Mouse (Mus musculus): ENCODE results near the gene Tnfrsf1a. TPM values are rescaled to one million over a fixed set of nuclear protein-coding genes. Genes with fewer than 3 reads are reported as not detected.

Gene Tnfrsf1a
- polyA plus RNA-seq, 1 experiment, result 149 TPM

DNA sequence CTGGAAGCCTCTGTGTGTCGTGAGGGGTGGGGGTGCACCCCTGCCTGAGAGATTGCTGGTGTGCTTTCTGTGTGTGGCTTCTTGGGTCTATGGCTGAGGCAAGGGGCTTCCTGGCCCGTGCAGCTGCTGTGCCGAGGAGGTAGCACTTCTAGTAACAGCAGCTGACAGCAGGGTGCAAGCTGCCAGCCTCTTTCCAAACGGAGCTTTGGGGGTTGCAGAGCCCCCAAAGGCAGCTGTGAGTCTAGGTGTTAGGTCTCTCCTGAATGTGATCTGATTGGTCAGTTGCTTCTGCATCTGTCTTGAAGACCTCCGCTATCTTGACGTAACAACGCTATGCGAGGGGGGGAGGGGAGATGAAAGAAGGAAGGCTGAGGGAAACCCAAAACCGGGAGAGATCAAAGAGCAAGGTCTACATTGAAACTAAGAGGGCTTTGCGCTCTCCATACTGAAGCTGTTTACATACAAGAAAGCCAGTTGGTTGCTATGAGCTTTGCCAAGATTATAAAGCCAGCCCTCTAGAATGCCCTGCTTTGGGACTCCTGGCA, 6.1 kb downstream of the Tnfrsf1a start:
- H3K4me3 ChIP-seq (ENCODE audit: control insufficient read depth, insufficient read depth, low read length), result peak overlapping the region; percentile 6; the same call in 1 of the 2 replicates

DNA sequence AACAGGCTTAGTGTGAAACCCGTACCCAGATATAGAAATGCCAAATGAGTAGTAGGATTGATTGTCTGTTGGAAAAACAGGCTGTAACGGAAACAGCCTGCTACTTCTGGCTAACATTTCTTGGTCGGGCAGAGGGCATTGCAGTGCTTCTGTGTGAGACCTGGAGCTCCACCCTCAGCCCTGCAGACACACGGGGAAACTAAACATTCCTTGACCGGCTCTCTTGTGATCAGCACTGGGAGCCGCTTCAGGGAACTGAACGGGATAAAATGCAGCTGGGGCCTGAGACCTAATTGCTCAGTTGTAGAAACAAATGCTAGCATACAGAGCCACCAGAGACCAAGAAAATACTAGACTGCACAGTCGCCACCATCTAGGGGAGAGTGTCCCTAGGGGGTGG, 7.1 kb downstream of the Tnfrsf1a start:
- H3K4me3 ChIP-seq (ENCODE audit: control insufficient read depth, insufficient read depth, low read length), result no peak overlapping the region
- peaks cover 56% of the 10 kb centered on the region for H3K4me1 ChIP-seq (replicated peaks; ENCODE audit: control insufficient read depth, insufficient read depth, low read length)
- peaks cover 43% of the 10 kb centered on the region for H3K36me3 ChIP-seq (ENCODE audit: control insufficient read depth, insufficient read depth, low read length)
- TF ChIP-seq CTCF (IDR thresholded peaks at IDR 0.05; ENCODE audit: borderline replicate concordance, control insufficient read depth, extremely low read depth, insufficient read depth, low read length, poor library complexity), result no peak
- peak overlapping the region; percentile 89 for H3K27ac ChIP-seq (ENCODE audit: control insufficient read depth, insufficient read depth, low read length)
- no peak for DNase-seq
- 83% methylated on average over 8 of the region's 8 CpGs for WGBS
- H3K27me3 ChIP-seq (ENCODE audit: control insufficient read depth, insufficient read depth, low read length), result no peaks in the 10 kb centered on the region

More for the DNA sequence above, 6.1 kb downstream of the Tnfrsf1a start:
- 1% methylated on average over 10 of the region's 10 CpGs for WGBS
- Histone ChIP-seq H3K27me3 (ENCODE audit: control insufficient read depth, insufficient read depth, low read length) (no peaks in the 10 kb centered on the region), H3K4me1 (replicated peaks; ENCODE audit: control insufficient read depth, insufficient read depth, low read length) (peaks cover 59% of the 10 kb centered on the region), H3K36me3 (ENCODE audit: control insufficient read depth, insufficient read depth, low read length) (peaks cover 33% of the 10 kb centered on the region), H3K27ac (ENCODE audit: control insufficient read depth, insufficient read depth, low read length) (peak overlapping the region; percentile 89)
- DNase-seq, result peak; percentile 83
- TF ChIP-seq CTCF (IDR thresholded peaks at IDR 0.05; ENCODE audit: borderline replicate concordance, control insufficient read depth, extremely low read depth, insufficient read depth, low read length, poor library complexity) (no peak), POLR2A (IDR thresholded peaks at IDR 0.05; ENCODE audit: control insufficient read depth, extremely low read depth, insufficient read depth, low read length, poor library complexity) (no peak)

GRCm38 (mm10) chr6:125357334-125357733, 8.2 kb downstream of the Tnfrsf1a start:
- Histone ChIP-seq H3K36me3 (ENCODE audit: control insufficient read depth, insufficient read depth, low read length) (peaks cover 53% of the 10 kb centered on the region), H3K4me3 (ENCODE audit: control insufficient read depth, insufficient read depth, low read length) (no peak overlapping the region), H3K27me3 (ENCODE audit: control insufficient read depth, insufficient read depth, low read length) (no peaks in the 10 kb centered on the region), H3K4me1 (replicated peaks; ENCODE audit: control insufficient read depth, insufficient read depth, low read length) (peaks cover 45% of the 10 kb centered on the region), H3K27ac (ENCODE audit: control insufficient read depth, insufficient read depth, low read length) (no peak overlapping the region)
- WGBS, result 96% methylated on average over 15 of the region's 15 CpGs
- DNase-seq, result no peak
- TF ChIP-seq CTCF (IDR thresholded peaks at IDR 0.05; ENCODE audit: borderline replicate concordance, control insufficient read depth, extremely low read depth, insufficient read depth, low read length, poor library complexity) (no peak), POLR2A (IDR thresholded peaks at IDR 0.05; ENCODE audit: control insufficient read depth, extremely low read depth, insufficient read depth, low read length, poor library complexity) (no peak)

GRCm38 (mm10) chr6:125359999-125360398, 10.8 kb downstream of the Tnfrsf1a start:
- no peak for DNase-seq
- H3K4me1 ChIP-seq (replicated peaks; ENCODE audit: control insufficient read depth, insufficient read depth, low read length), result peaks cover 26% of the 10 kb centered on the region
- 87% methylated on average over 9 of the region's 9 CpGs for WGBS

GRCm38 (mm10) chr6:125360846-125361245, 11.7 kb downstream of the Tnfrsf1a start:
- 96% methylated on average over 9 of the region's 9 CpGs for WGBS
- no peak for TF ChIP-seq CTCF (IDR thresholded peaks at IDR 0.05; ENCODE audit: borderline replicate concordance, control insufficient read depth, extremely low read depth, insufficient read depth, low read length, poor library complexity)
- no peak for TF ChIP-seq POLR2A (IDR thresholded peaks at IDR 0.05; ENCODE audit: control insufficient read depth, extremely low read depth, insufficient read depth, low read length, poor library complexity)
- Histone ChIP-seq H3K27ac (ENCODE audit: control insufficient read depth, insufficient read depth, low read length) (no peak overlapping the region), H3K4me3 (ENCODE audit: control insufficient read depth, insufficient read depth, low read length) (no peak overlapping the region), H3K36me3 (ENCODE audit: control insufficient read depth, insufficient read depth, low read length) (peaks cover 57% of the 10 kb centered on the region), H3K27me3 (ENCODE audit: control insufficient read depth, insufficient read depth, low read length) (no peaks in the 10 kb centered on the region), H3K4me1 (replicated peaks; ENCODE audit: control insufficient read depth, insufficient read depth, low read length) (peaks cover 22% of the 10 kb centered on the region)
- DNase-seq, result no peak

More at GRCm38 (mm10) chr6:125359999-125360398, 10.8 kb downstream of the Tnfrsf1a start:
- no peak overlapping the region for H3K27ac ChIP-seq (ENCODE audit: control insufficient read depth, insufficient read depth, low read length)
- H3K36me3 ChIP-seq (ENCODE audit: control insufficient read depth, insufficient read depth, low read length), result peaks cover 57% of the 10 kb centered on the region
- no peak overlapping the region for H3K4me3 ChIP-seq (ENCODE audit: control insufficient read depth, insufficient read depth, low read length)
- H3K27me3 ChIP-seq (ENCODE audit: control insufficient read depth, insufficient read depth, low read length), result no peaks in the 10 kb centered on the region
- TF ChIP-seq POLR2A (IDR thresholded peaks at IDR 0.05; ENCODE audit: control insufficient read depth, extremely low read depth, insufficient read depth, low read length, poor library complexity) (no peak), CTCF (IDR thresholded peaks at IDR 0.05; ENCODE audit: borderline replicate concordance, control insufficient read depth, extremely low read depth, insufficient read depth, low read length, poor library complexity) (no peak)

DNA sequence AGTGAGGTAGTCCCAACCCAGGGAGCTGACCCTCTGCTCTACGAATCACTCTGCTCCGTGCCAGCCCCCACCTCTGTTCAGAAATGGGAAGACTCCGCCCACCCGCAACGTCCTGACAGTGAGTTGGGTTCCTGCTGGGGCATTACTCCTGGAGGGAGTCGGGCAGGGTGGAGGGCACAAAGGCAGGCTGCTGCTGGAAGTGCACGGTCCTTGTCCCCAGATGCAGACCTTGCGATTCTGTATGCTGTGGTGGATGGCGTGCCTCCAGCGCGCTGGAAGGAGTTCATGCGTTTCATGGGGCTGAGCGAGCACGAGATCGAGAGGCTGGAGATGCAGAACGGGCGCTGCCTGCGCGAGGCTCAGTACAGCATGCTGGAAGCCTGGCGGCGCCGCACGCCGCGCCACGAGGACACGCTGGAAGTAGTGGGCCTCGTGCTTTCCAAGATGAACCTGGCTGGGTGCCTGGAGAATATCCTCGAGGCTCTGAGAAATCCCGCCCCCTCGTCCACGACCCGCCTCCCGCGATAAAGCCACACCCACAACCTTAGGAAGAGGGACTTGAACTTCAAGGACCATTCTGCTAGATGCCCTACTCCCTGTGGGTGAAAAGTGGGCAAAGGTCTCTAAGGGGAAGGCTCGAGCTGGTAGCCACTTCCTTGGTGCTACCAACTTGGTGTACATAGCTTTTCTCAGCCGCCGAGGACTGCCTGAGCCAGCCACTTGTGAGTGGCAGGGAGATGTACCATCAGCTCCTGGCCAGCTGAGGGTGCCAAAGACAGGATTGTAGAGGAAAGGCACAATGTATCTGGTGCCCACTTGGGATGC, 12.5 kb downstream of the Tnfrsf1a start:
- TF ChIP-seq POLR2A (IDR thresholded peaks at IDR 0.05; ENCODE audit: control insufficient read depth, extremely low read depth, insufficient read depth, low read length, poor library complexity) (no peak), CTCF (IDR thresholded peaks at IDR 0.05; ENCODE audit: borderline replicate concordance, control insufficient read depth, extremely low read depth, insufficient read depth, low read length, poor library complexity) (no peak)
- Histone ChIP-seq H3K27me3 (ENCODE audit: control insufficient read depth, insufficient read depth, low read length) (no peaks in the 10 kb centered on the region), H3K36me3 (ENCODE audit: control insufficient read depth, insufficient read depth, low read length) (peaks cover 57% of the 10 kb centered on the region), H3K27ac (ENCODE audit: control insufficient read depth, insufficient read depth, low read length) (no peak overlapping the region), H3K4me3 (ENCODE audit: control insufficient read depth, insufficient read depth, low read length) (no peak overlapping the region), H3K4me1 (replicated peaks; ENCODE audit: control insufficient read depth, insufficient read depth, low read length) (peaks cover 16% of the 10 kb centered on the region)
- no peak for DNase-seq
- WGBS, result 91% methylated on average over 38 of the region's 38 CpGs

All from thymus, adult 2 months (tissue).